Mouse (Mus musculus) adrenal gland, postnatal 25 days (tissue): ENCODE measurements around the gene 1810010D01Rik. TPM values are rescaled to one million over a fixed set of nuclear protein-coding genes. Genes with fewer than 3 reads are reported as not detected.

Experiments used
- DNase-seq: peaks from one replicate; pipeline ENCODE4 v3.0.0; 2021; ENCODE audit warnings: mixed read lengths
- total RNA-seq: library from RNA; stranded (reverse); gene quantifications from 2 replicates; pipeline ENCODE4 v1.2.3, GENCODE M21; 2021

Gene 1810010D01Rik
- total RNA-seq, 1 experiment from 2014 or later: 0.52 TPM

GRCm38 (mm10) chr7:145211680-145212659, 4.1 kb upstream of the 1810010D01Rik start:
- DNase-seq: no peak

DNA sequence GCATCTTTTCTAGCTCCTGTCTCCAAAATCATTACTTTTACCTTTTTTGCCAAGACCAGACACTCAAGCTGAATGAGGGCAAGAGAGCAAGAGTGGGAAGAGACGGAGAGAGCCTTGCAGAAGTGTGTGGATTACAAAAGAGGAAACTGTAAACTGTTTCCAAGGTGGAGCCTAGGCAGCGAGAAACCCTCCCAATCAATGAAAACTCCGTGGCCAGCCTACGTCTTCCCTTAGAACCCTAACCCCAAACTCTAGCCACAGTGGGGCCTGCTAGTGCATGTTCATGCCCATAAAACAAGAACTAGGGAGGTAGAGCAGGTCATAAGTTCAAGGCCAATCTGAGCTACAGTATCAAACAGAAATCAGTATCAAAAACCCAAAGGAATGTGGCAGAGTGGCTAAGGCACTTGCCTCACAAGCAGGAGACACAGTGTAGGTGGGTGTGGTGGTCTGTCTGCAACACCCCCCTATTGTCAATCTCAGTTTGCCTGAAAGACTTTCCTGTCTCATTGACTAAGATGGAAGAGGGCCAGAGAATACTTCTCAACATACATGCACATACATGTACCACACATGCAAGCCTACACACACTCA, 2.7 kb upstream of the 1810010D01Rik start:
- DNase-seq: no peak

DNA sequence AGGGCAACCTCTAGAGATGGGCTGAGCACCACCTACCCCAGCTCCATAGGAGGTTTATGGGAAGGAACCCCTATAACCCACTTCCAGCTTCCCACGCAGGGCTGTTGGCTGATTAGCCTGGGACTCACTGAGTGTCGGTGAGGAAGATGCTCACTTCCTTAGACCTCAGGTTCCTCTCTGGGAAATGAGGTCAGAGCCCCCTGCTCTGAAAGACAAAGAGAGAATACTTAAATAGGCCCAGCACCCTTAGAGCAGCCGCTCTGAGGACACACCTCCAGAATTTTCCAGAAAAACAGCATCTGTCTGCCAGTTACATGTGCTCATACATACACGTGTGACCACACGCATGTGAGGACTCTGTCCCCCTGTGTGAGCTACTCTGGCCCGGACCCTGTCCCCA, 1.1 kb downstream of the 1810010D01Rik start:
- DNase-seq: no peak

GRCm38 (mm10) chr7:145206056-145206610, 1.8 kb downstream of the 1810010D01Rik start:
- peak; percentile 74 for DNase-seq

DNA sequence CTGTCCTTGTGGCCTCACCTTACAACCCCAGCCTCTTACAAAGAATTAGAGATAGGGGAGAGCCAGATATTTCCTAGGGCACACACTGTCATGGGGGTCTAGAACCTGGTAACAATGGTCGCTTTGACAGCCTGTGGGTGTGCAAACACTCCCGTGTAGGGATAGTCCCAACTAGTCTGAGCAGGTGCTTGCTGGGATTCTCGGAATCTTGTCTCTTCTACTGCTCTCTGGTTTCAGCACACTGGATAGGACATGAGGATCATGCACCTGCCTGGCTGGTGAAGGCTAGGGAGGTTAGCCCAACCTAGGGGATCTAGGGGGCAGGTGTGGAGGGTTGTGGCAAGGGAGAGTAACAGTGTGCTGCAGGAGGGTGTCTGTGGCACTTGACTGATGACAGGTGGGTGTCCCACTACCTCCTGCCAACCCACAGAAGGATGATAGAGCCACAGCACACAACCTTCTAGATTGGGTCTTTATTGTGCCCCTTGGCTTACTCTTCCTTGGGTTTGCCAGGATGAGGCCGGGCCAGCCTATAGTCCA, 2.5 kb downstream of the 1810010D01Rik start:
- DNase-seq: no peak

DNA sequence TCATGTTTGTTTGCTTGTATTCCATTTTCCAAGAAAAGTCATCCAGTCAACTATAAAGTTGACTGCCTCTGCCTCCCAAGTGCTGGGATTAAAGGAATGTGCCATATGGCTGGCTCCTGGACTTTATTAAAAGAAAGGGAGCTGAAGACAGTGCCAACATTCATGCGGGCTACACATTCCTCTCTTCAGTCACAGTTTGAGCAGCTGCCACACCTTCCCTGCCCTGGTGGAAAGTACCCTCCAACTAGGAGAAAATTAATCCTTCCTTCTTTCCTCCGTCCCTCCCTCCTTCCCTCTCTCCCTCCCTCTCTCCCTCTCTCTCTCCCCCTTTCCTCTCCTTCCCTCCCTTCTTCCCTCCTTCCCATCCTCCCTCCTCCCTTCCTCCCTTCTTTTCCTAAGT, 8.2 kb downstream of the 1810010D01Rik start:
- no peak for DNase-seq

GRCm38 (mm10) chr7:145198223-145198714, 9.7 kb downstream of the 1810010D01Rik start:
- DNase-seq: no peak

- DNase-seq: no peak
These were observed 10.2 kb downstream of the 1810010D01Rik start for GRCm38 (mm10) chr7:145197711-145198110.

GRCm38 (mm10) chr7:145197042-145197441, 10.9 kb downstream of the 1810010D01Rik start:
- no peak for DNase-seq

GRCm38 (mm10) chr7:145196340-145196739, 11.6 kb downstream of the 1810010D01Rik start:
- DNase-seq: no peak

GRCm38 (mm10) chr7:145195186-145195927, 12.6 kb downstream of the 1810010D01Rik start:
- DNase-seq: no peak

DNA sequence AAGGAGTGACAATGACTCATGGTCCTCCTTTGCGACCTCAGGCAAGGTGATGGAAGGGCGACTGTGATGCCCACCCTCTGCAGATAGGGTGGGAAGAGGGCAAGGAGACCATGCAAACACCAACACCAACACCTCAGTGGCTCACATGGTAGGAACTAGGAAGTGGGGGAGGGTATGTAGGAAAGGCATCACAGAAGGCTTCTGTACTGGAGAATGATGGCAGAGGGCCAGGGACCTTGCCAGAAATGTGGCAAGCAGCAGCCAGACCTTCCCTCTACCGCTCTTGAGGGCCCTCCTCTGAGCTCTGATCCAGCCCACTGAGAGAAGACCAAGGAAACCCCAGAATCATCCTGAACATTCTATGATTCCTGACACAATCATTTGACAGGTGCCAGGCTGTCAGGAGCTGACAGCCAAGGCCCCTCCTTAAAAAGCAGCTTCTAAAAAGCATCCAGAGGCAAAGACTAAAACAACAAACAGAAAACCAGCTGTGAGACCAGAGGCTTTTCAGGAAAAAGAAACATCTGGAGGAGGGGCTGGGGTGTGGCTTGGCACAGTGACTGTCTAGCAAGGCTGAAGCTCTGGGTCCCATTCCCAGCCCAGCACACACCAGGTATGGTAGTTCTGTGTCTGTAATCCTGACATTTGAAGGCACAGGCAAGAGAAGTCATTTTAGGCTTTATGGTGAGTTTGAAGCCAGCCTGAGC, 13.3 kb downstream of the 1810010D01Rik start:
- DNase-seq: peak; percentile 57

DNA sequence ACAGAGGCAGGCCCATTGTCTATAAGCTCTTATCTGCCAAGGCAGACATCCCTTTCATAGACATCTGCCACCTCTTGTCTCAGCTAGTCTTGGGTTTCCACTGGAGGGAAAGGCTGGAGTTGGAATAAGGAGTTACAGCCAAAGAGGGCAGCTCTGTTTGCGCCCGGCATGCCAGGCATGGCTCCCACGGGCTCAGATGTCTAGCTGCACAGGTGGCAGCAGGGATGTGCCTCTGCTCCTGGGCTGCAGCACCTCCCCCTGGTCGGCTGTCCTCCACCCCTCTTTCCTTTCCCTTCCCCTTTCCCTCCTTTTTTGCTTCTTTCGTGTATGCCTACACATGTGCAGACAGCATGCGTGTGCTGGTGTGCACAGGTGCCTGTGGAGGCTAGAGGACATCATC, 15.1 kb downstream of the 1810010D01Rik start:
- no peak for DNase-seq

DNA sequence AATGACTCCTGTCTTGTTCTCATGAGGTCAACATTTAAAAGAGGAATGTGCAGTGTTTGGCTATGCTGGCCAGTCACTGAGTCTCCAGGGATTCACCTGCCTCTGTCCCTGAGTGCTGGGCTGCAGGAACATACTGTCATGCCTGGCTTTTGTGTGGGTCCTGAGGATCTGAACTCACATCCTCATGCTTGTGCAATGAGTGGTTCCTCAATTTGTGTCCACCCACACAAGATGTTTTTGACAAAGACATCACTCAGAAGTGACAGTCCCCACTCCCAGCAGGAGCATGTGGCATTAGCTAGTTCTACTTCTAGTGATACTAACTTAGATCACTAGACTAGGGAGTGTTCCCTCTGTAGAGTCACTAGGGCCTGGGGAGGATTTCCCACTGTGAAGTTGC, 17.4 kb downstream of the 1810010D01Rik start:
- no peak for DNase-seq

GRCm38 (mm10) chr7:145189342-145189741, 18.6 kb downstream of the 1810010D01Rik start:
- no peak for DNase-seq

DNA sequence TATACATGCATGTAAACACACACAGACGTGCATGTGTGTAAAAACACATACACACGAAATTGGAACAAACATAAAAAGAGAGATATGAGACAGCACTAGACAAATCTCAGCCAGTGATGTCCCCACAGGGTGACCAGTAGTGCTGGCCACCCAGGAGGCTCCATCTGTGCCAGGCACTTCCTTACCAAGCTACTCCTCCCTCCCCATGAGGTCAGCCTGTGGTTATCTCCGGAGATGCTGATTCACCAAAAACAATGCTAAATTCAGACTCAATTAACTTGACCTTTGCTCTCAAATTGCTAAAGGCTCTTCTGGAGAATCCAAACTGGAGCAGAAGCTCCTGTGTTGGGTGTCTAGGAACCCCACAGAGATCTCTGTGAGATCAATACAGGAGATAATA, 20.1 kb downstream of the 1810010D01Rik start:
- no peak for DNase-seq

DNA sequence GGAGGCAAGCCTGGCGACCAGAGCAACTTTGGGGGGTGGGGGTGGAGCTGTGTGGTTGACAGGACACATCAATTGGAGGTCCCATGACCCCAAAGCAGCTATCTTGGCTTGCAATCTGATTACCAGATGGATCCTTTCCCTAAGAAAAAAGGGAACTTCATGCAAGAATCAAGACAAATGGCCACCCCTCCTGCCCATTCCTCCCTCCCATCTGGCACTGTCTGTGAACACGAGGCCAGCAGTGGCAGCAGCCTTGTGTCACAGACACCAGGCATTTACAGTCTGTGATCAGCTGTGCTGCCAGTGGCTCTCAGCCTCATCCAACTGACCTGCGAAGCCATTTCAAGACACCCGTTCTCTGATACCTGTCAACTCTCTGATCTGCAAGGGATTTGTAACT, 25.5 kb downstream of the 1810010D01Rik start:
- DNase-seq: no peak

DNA sequence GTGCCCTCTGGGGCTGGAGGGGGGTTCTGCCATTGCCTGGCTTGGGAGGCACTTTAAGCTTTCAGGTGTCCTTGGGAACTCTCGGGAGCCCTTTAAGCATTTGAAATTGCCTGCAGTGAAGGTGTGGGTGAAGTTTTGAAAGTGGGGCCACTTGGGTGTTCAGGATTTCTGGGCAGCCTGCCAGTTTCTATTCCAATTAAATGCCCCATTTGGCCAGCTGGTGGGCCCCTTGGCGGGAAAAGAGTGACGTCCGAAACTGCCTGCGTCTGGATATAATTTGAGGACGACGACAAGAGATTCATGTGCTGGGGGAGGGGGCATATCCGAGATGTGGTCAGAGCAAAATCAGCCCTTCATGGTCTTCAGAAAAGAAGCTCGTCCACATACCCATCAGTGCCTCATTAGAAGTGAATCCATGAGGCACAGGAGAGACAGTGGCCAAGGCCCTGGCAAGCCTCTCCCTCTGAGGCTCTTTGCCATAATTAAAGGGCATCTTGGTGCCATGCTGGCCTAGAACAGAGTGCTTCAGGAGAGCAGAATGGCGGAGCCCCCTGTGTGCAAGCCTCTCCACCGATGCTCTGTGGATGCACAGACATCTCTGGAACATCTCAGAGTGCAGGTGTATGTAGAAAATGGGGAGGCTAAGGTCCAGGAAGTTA, 26.4 kb downstream of the 1810010D01Rik start:
- DNase-seq: no peak

- DNase-seq: no peak
These were observed 28.2 kb downstream of the 1810010D01Rik start for GRCm38 (mm10) chr7:145179691-145180091.

DNA sequence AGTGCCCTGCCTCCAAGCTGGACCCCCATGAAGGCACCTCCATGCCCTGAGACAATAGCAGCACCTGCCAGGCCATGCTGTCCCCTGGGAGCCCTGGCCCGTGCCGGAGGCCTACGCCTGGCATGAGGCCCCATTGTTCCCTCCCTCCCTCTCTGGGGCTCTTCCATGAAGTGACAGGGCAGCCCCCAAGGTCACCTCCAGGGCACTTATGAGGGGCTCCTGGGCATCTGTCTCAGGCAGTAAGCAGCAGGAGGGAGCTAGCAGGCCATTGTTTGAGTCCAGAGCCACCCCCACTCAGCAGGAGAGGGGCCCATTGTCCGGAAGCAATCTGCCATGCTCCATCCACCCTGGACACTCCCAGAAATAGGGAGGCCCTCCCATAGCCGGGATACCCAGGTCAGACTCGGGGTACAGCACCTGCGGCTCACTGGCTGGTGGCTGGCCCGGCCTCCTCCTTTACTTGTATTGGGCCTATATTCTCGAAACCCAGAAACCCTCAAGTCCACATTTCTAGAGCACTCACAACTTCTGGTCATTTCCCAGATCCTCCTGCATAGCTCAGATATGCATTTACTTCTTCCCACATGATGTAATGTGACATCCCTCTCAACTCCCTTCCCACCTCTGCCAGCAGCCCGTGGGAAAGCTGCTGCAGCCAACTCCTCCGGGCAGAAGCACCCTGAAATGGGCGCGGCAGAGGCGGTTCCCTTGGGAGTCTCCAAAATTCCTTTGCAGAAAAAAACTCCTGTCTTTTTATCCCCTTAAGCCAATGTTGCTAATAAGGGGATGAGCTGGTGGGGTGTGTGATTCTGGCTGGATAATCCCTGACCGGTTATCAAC, 30.9 kb downstream of the 1810010D01Rik start:
- no peak for DNase-seq
